ENCODE assay signal across 29 mouse cellular contexts in genomic region chr6:115015461-115015860, GRCm38 (mm10). TPM values are rescaled to one million over a fixed set of nuclear protein-coding genes. Genes with fewer than 3 reads are reported as not detected.
DNase-seq lines count a peak whose midpoint lies in the region; ATAC-seq and TF ChIP-seq lines count a peak whose summit lies in the region.
"Had no signal": no experiment of that assay in that cellular context is flagged by ENCODE, and none has a peak within 500 bp of the region (broad histone marks: within the 10 kb centered on the region; RNA-seq: fewer than 3 reads in every experiment).

No protein-coding gene starts in this region.

- H3K9ac ChIP-seq in liver, postnatal 0 days (replicated peaks), result no peak overlapping the region
- no peak overlapping the region for H3K9ac ChIP-seq in liver, embryonic 12.5 days
- H3K9ac ChIP-seq: embryonic facial prominence, embryonic 15.5 days; forebrain, embryonic 15.5 days; limb, embryonic 15.5 days; liver, embryonic 14.5 days; midbrain, embryonic 15.5 days; neural tube, embryonic 13.5 days had no signal

- WGBS in liver, postnatal 0 days (ENCODE audit: insufficient replicate concordance), result 64% methylated on average over 13 of the region's 13 CpGs
- 60% methylated on average over 13 of the region's 13 CpGs for WGBS in liver, embryonic 12.5 days (ENCODE audit: insufficient replicate concordance)

- H3K4me3 ChIP-seq in liver, postnatal 0 days (ENCODE audit: low read depth, low read length), result no peak overlapping the region
- no peak overlapping the region for H3K4me3 ChIP-seq in liver, embryonic 12.5 days
- H3K4me3 ChIP-seq: embryonic facial prominence, embryonic 10.5 days; embryonic facial prominence, embryonic 15.5 days; forebrain, embryonic 15.5 days; layer of hippocampus, adult 2 months; left cerebral cortex, adult 2 months; limb, embryonic 15.5 days; midbrain, embryonic 10.5 days; midbrain, embryonic 15.5 days; myocyte; neural tube, embryonic 13.5 days had no signal

- TF ChIP-seq EP300 in liver, postnatal 0 days (IDR thresholded peaks at IDR 0.05; ENCODE audit: low read depth), result no peak

- intact Hi-C loops in left cerebral cortex, postnatal 10 days (cut with DNase I), result no loop called here

- no peak overlapping the region for H3K27ac ChIP-seq in liver, postnatal 0 days (ENCODE audit: low read depth)
- no peak overlapping the region for H3K27ac ChIP-seq in liver, embryonic 12.5 days
- H3K27ac ChIP-seq: embryonic facial prominence, embryonic 10.5 days; embryonic facial prominence, embryonic 15.5 days; forebrain, embryonic 15.5 days; layer of hippocampus, adult 2 months; left cerebral cortex, adult 2 months; limb, embryonic 15.5 days; liver, embryonic 14.5 days; midbrain, embryonic 10.5 days; midbrain, embryonic 15.5 days; neural tube, embryonic 13.5 days had no signal

- peak; percentile 23 for DNase-seq in liver, postnatal 0 days
- DNase-seq in natural killer cell, adult 2 months (ENCODE audit: low spot score in 2 of 2), result peak; percentile 32 to 44
- DNase-seq in gastrocnemius, postnatal 4 days (ENCODE audit: low spot score in 2 of 2), result no peak
- DNase-seq in kidney, adult 9 months, result no peak
- no peak for DNase-seq in left cerebral cortex, postnatal 10 days (ENCODE audit: extremely low spot score in 1 of 2, low spot score in 2 of 2)
- DNase-seq: adrenal gland, postnatal 25 days; cerebellum, adult 11-12 months; cerebellum, postnatal 14 days; heart, postnatal 14 days; kidney, adult 18-20 months; kidney, postnatal 36 days; left cerebral cortex, postnatal 4 days; right cerebral cortex, postnatal 14 days; thymus, postnatal 14 days had no signal

- peaks cover 11% of the 10 kb centered on the region; the same call in 1 of the 2 replicates for H3K36me3 ChIP-seq in liver, postnatal 0 days (replicated peaks; ENCODE audit: insufficient read depth, low read length)
- peaks cover 91% of the 10 kb centered on the region for H3K36me3 ChIP-seq in liver, embryonic 12.5 days

- ATAC-seq in liver, postnatal 0 days, result no peak
- ATAC-seq in liver, embryonic 12.5 days, result no peak
- peak; percentile 95 for ATAC-seq in granulocyte monocyte progenitor cell, adult 5-6 weeks (replicated peaks; ENCODE audit: poor library complexity, severe bottlenecking)
- peak; percentile 99 for ATAC-seq in megakaryocyte, adult 5-6 weeks (ENCODE audit: poor library complexity, severe bottlenecking)
- ATAC-seq: forebrain, embryonic 15.5 days; hindbrain, embryonic 16.5 days; midbrain, embryonic 15.5 days had no signal

- H3K27me3 ChIP-seq in liver, postnatal 0 days (ENCODE audit: insufficient read depth, low read length), result no peaks in the 10 kb centered on the region
- H3K27me3 ChIP-seq in liver, embryonic 12.5 days (replicated peaks), result no peaks in the 10 kb centered on the region
- H3K27me3 ChIP-seq: embryonic facial prominence, embryonic 15.5 days; forebrain, embryonic 15.5 days; limb, embryonic 15.5 days; midbrain, embryonic 15.5 days; neural tube, embryonic 13.5 days had no signal

- no peak overlapping the region for H3K4me2 ChIP-seq in liver, postnatal 0 days (ENCODE audit: low read depth, low read length)
- no peak overlapping the region for H3K4me2 ChIP-seq in liver, embryonic 12.5 days
- H3K4me2 ChIP-seq: embryonic facial prominence, embryonic 15.5 days; forebrain, embryonic 15.5 days; limb, embryonic 15.5 days; midbrain, embryonic 15.5 days; neural tube, embryonic 13.5 days had no signal

- H3K9me3 ChIP-seq in liver, postnatal 0 days (ENCODE audit: low read length), result no peaks in the 10 kb centered on the region
- no peaks in the 10 kb centered on the region for H3K9me3 ChIP-seq in liver, embryonic 12.5 days (replicated peaks)
- H3K9me3 ChIP-seq: embryonic facial prominence, embryonic 10.5 days; embryonic facial prominence, embryonic 15.5 days; forebrain, embryonic 15.5 days; limb, embryonic 15.5 days; midbrain, embryonic 10.5 days; midbrain, embryonic 15.5 days; neural tube, embryonic 13.5 days had no signal

- no peaks in the 10 kb centered on the region for H3K4me1 ChIP-seq in liver, postnatal 0 days (ENCODE audit: insufficient read depth)
- no peaks in the 10 kb centered on the region for H3K4me1 ChIP-seq in liver, embryonic 12.5 days
- H3K4me1 ChIP-seq: forebrain, embryonic 15.5 days; limb, embryonic 15.5 days; midbrain, embryonic 10.5 days; midbrain, embryonic 15.5 days; neural tube, embryonic 13.5 days had no signal

- no peak for TF ChIP-seq CTCF in liver, postnatal 0 days (IDR thresholded peaks at IDR 0.05; ENCODE audit: low read depth)

RNA-seq across cellular contexts. Expression of gene Tamm41, which starts 22.2 kb away (rescaled TPM):
- 15.1 and 18.4 TPM in 2 replicates for polyA plus RNA-seq in liver, postnatal 0 days (2015; fragmentation: Nextera tagmentation; extraction: Ambion mirVana)
- 45.0 and 47.6 TPM in 2 replicates for polyA plus RNA-seq in liver, embryonic 12.5 days (2016; fragmentation: Nextera tagmentation; extraction: Ambion mirVana)
- 47.8 and 51.7 TPM in 2 replicates for total RNA-seq in granulocyte monocyte progenitor cell, adult 5-6 weeks (2014; fragmentation: Nextera tagmentation)
- total RNA-seq in granulocyte monocyte progenitor cell, adult 5-6 weeks (2017), result 48.6 and 82.4 TPM in 2 replicates
- total RNA-seq in megakaryocyte, adult 5-6 weeks (2015), result 22.9 and 24.9 TPM in 2 replicates
- 29.5 and 31.2 TPM in 2 replicates for total RNA-seq in megakaryocyte, adult 5-6 weeks (2017)
- 10 to 100 TPM; 20.2 to 22.2 TPM for total RNA-seq in gastrocnemius, postnatal 4 days (2021)
- 10 to 100 TPM; 20.8 to 21.1 TPM for total RNA-seq in left cerebral cortex, postnatal 10 days (2021)

RNA-seq across cellular contexts. Expression of gene Vgll4, which starts 45.7 kb away (rescaled TPM):
- 11.9 and 14.7 TPM in 2 replicates for polyA plus RNA-seq in liver, postnatal 0 days (2015; fragmentation: Nextera tagmentation; extraction: Ambion mirVana)
- polyA plus RNA-seq in liver, embryonic 12.5 days (2016; fragmentation: Nextera tagmentation; extraction: Ambion mirVana), result 19.3 and 20.6 TPM in 2 replicates
- 14.0 and 16.5 TPM in 2 replicates for total RNA-seq in granulocyte monocyte progenitor cell, adult 5-6 weeks (2014; fragmentation: Nextera tagmentation)
- total RNA-seq in granulocyte monocyte progenitor cell, adult 5-6 weeks (2017), result 16.9 and 22.8 TPM in 2 replicates
- total RNA-seq in megakaryocyte, adult 5-6 weeks (2015), result 9.4 and 9.7 TPM in 2 replicates
- 26.4 and 29.7 TPM in 2 replicates for total RNA-seq in megakaryocyte, adult 5-6 weeks (2017)
- 10 to 100 TPM; 42.2 to 48.2 TPM for total RNA-seq in gastrocnemius, postnatal 4 days (2021)
- total RNA-seq in left cerebral cortex, postnatal 10 days (2021), result 10 to 100 TPM; 42.7 to 51.8 TPM

Comparison
In these comparisons a context has a peak if more than half of its experiments do, and no peak if none do; other contexts are left out.
1. ATAC-seq: peak in granulocyte monocyte progenitor cell, adult 5-6 weeks (single experiment) and megakaryocyte, adult 5-6 weeks (single experiment); none in liver, postnatal 0 days (single experiment) and liver, embryonic 12.5 days (single experiment).
2. DNase-seq: peak in liver, postnatal 0 days (single experiment) and natural killer cell, adult 2 months (2 of 2); none in gastrocnemius, postnatal 4 days (0 of 2), kidney, adult 9 months (single experiment) and left cerebral cortex, postnatal 10 days (0 of 2).